Mouse (Mus musculus) midbrain, embryonic 14.5 days (tissue): ENCODE results near the gene Kcnk4. TPM values are rescaled to one million over a fixed set of nuclear protein-coding genes. Genes with fewer than 3 reads are reported as not detected.
"Not testable (repeated sequence)": the region's sequence is repeated elsewhere in the genome, so short reads cannot be mapped to it uniquely, and the experiment has no call there.

Experiments used
- ATAC-seq: fragments of 200-750 bp; cut with Nextera tagmentation; 2 replicates; pipeline ENCODE4 v1.8.0; 2017; ENCODE audit warnings: moderate number of reproducible peaks, moderate library complexity; ENCODE audit not compliant: low FRiP score, low TSS enrichment
- DNase-seq: peaks from one replicate; pipeline ENCODE4 v3.0.0-alpha.2; 2015
- H3K27ac ChIP-seq: fragments of 300-500 bp; sonication (generic); replicated peaks from 2 replicates; pipeline ENCODE4 v1.5.1; 2014; ENCODE audit warnings: mild to moderate bottlenecking, low read depth, low read length, moderate library complexity
- H3K27me3 ChIP-seq: fragments of 300-500 bp; sonication (generic); 2 replicates; pipeline ENCODE4 v1.6.1; 2014; ENCODE audit warnings: low read length, control low read depth, mixed read lengths; ENCODE audit not compliant: control insufficient read depth, insufficient read depth
- H3K36me3 ChIP-seq: fragments of 300-500 bp; sonication (generic); 2 replicates; pipeline ENCODE4 v1.6.1; 2014; ENCODE audit warnings: low read length, control low read depth; ENCODE audit not compliant: control insufficient read depth, insufficient read depth
- H3K4me1 ChIP-seq: fragments of 300-500 bp; sonication (generic); 2 replicates; pipeline ENCODE4 v1.6.1; 2014; ENCODE audit warnings: mild to moderate bottlenecking, antibody characterized with exemption, low read length, control low read depth; ENCODE audit not compliant: control insufficient read depth, insufficient read depth
- H3K4me2 ChIP-seq: fragments of 300-500 bp; sonication (generic); 2 replicates; pipeline ENCODE4 v1.6.1; 2014; ENCODE audit warnings: mild to moderate bottlenecking, low read length, moderate library complexity
- H3K4me3 ChIP-seq: fragments of 300-500 bp; sonication (generic); replicated peaks from 2 replicates; pipeline ENCODE4 v1.5.1; 2014; ENCODE audit warnings: low read depth, low read length
- H3K9ac ChIP-seq: fragments of 300-500 bp; sonication (generic); replicated peaks from 2 replicates; pipeline ENCODE4 v1.6.1; 2014; ENCODE audit warnings: mild to moderate bottlenecking, low read length, moderate library complexity
- H3K9me3 ChIP-seq: fragments of 300-500 bp; sonication (generic); 2 replicates; pipeline ENCODE4 v1.6.1; 2016; ENCODE audit warnings: low read length, control low read depth, mixed read lengths; ENCODE audit not compliant: control insufficient read depth
- WGBS: fragments of 180-500 bp; shearing (Covaris S2); extraction: QIAGEN DNeasy Blood & Tissue Kit; methylation state at CpG from one replicate; pipeline ENCODE4 v1.1.7; 2014; 5-methylcytosine and 5-hydroxymethylcytosine counted together
- polyA plus RNA-seq: library from polyadenylated mRNA; unstranded; fragments of >200 nt; fragmentation: Nextera tagmentation; extraction: Ambion mirVana; gene quantifications from 2 replicates; pipeline ENCODE4 v1.2.1, GENCODE M21; 2014

Gene Kcnk4
- polyA plus RNA-seq, 1 experiment from 2014 or later = 1.9 TPM

GRCm38 (mm10) chr19:6913991-6914390 is 20.3 kb downstream of the Kcnk4 start:
- DNase-seq = no peak
- H3K27me3 ChIP-seq = no peaks in the 10 kb centered on the region

GRCm38 (mm10) chr19:6913036-6913435 is 21.3 kb downstream of the Kcnk4 start:
- Histone ChIP-seq H3K27me3 (no peaks in the 10 kb centered on the region), H3K4me3 (no peak overlapping the region), H3K9me3 (no peaks in the 10 kb centered on the region), H3K4me2 (no peak overlapping the region), H3K9ac (no peak overlapping the region), H3K36me3 (peaks cover 38% of the 10 kb centered on the region), H3K4me1 (peaks cover 11% of the 10 kb centered on the region), H3K27ac (no peak overlapping the region)
- ATAC-seq (no peak), DNase-seq (no peak)
- WGBS = 91% methylated on average over 6 of the region's 6 CpGs

More at GRCm38 (mm10) chr19:6913991-6914390, 20.3 kb downstream of the Kcnk4 start:
- H3K9me3 ChIP-seq = no peaks in the 10 kb centered on the region
- peaks cover 1% of the 10 kb centered on the region for H3K4me1 ChIP-seq
- H3K36me3 ChIP-seq = peaks cover 38% of the 10 kb centered on the region
- H3K4me2 ChIP-seq = no peak overlapping the region
- H3K27ac ChIP-seq = no peak overlapping the region
- H3K9ac ChIP-seq = no peak overlapping the region
- no peak overlapping the region for H3K4me3 ChIP-seq
- no peak for ATAC-seq
- WGBS = 87% methylated on average over 11 of the region's 11 CpGs

- no peak for DNase-seq
- Histone ChIP-seq H3K4me1 (peaks cover 16% of the 10 kb centered on the region), H3K27ac (no peak overlapping the region), H3K27me3 (no peaks in the 10 kb centered on the region), H3K4me3 (no peak overlapping the region), H3K36me3 (peaks cover 38% of the 10 kb centered on the region), H3K9me3 (no peaks in the 10 kb centered on the region), H3K4me2 (no peak overlapping the region), H3K9ac (no peak overlapping the region)
- WGBS = 93% methylated on average over 15 of the region's 15 CpGs
- ATAC-seq = no peak
Measured at GRCm38 (mm10) chr19:6912205-6912970, 21.9 kb downstream of the Kcnk4 start.

- ATAC-seq = no peak
- H3K9ac ChIP-seq = no peak overlapping the region
- 82% methylated on average over 19 of the region's 19 CpGs for WGBS
- peaks cover 16% of the 10 kb centered on the region for H3K4me1 ChIP-seq
- H3K27me3 ChIP-seq = no peaks in the 10 kb centered on the region
- H3K9me3 ChIP-seq = no peaks in the 10 kb centered on the region
- H3K27ac ChIP-seq = no peak overlapping the region
- DNase-seq = no peak
- peak overlapping the region; percentile 91 for H3K4me2 ChIP-seq
- H3K36me3 ChIP-seq = peaks cover 43% of the 10 kb centered on the region
- no peak overlapping the region for H3K4me3 ChIP-seq
Measured at GRCm38 (mm10) chr19:6911101-6912074, 22.9 kb downstream of the Kcnk4 start.

GRCm38 (mm10) chr19:6910306-6910705 is 24.0 kb downstream of the Kcnk4 start:
- WGBS = 0% methylated on average over 30 of the region's 30 CpGs
- peak overlapping the region; percentile 91 for H3K4me2 ChIP-seq
- H3K4me3 ChIP-seq = peak overlapping the region; percentile 63
- peaks cover 16% of the 10 kb centered on the region for H3K4me1 ChIP-seq
- peak overlapping the region; percentile 97 for H3K27ac ChIP-seq
- peaks cover 52% of the 10 kb centered on the region for H3K36me3 ChIP-seq
- H3K9ac ChIP-seq = peak overlapping the region; percentile 73
- ATAC-seq (peak; percentile 24; the same call in 1 of the 2 replicates), DNase-seq (peak; percentile 63)
- H3K27me3 ChIP-seq, H3K9me3 ChIP-seq: not testable (repeated sequence)

GRCm38 (mm10) chr19:6909507-6910289 is 24.6 kb downstream of the Kcnk4 start, which contains the start of the genes Trmt112 and Prdx5:
TSS of gene Trmt112 (plus strand) at chr19:6909698.
TSS of gene Prdx5 (minus strand) at chr19:6910106.
- Histone ChIP-seq H3K4me3 (peak within 1 kb of the TSS; percentile 63), H3K4me2 (peak within 1 kb of the TSS; percentile 91), H3K4me1 (peaks cover 16% of the 10 kb centered on the region), H3K9ac (peak within 1 kb of the TSS; percentile 73), H3K36me3 (peaks cover 58% of the 10 kb centered on the region), H3K27ac (peak within 1 kb of the TSS; percentile 97), H3K27me3 (no peaks in the 10 kb centered on the region), H3K9me3 (no peaks in the 10 kb centered on the region)
- ATAC-seq = peak; percentile 90
- peak; percentile 97 for DNase-seq
- under 1% methylated on average over 65 of the region's 65 CpGs for whole genome bisulfite sequencing

GRCm38 (mm10) chr19:6909021-6909420 is 25.3 kb downstream of the Kcnk4 start:
- Histone ChIP-seq H3K4me1 (peaks cover 16% of the 10 kb centered on the region), H3K9ac (peak overlapping the region; percentile 73), H3K4me2 (peak overlapping the region; percentile 91), H3K27me3 (no peaks in the 10 kb centered on the region), H3K4me3 (peak overlapping the region; percentile 63), H3K9me3 (no peaks in the 10 kb centered on the region), H3K36me3 (peaks cover 55% of the 10 kb centered on the region), H3K27ac (peak overlapping the region; percentile 97)
- 13% methylated on average over 11 of the region's 11 CpGs for WGBS
- DNase-seq (peak; percentile 27), ATAC-seq (no peak)
